Mouse (Mus musculus): ENCODE data around the gene Rad51b. TPM values are rescaled to one million over a fixed set of nuclear protein-coding genes. Genes with fewer than 3 reads are reported as not detected.

Rad51b gene
- total and polyA plus RNA-seq, 3 experiments: 6.5 to 8.6 (median 8.5) TPM

DNA sequence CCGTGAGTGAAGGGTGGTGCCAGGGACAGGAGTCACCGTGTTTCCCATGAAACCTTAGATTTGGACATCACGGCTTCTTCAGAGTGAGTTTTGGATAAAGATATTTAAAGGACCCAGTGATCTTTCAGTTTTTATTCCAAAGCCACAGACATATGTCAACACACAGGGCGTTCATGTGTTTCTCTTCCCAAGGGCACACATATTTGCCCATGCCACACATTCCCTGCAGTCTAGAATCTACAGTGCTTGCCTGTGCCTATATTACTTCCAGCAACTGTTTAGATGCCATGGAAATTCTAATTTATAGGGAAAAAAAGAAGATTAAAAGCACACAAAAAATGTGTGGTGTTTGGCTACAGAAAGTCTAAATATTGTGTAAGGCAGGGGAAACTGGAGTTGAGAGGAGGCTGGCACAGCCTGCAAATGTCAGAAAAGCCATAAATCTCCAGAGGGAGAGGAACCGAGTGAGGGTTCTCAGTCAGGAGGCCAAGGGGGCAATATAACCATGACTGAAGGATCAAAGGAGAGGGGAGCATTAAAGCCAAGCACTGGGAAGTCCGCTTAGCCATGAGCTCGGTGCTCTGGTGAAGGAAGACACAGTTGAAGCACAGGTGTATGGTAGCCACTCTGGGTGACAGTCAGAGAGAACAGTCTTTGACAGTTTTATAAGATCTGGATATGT lies 367.0 kb downstream of the Rad51b start:
- H3K27me3 ChIP-seq (replicated peaks): no peaks in the 10 kb centered on the region
- DNase-seq (ENCODE audit: extremely low read depth): no peak
- TF ChIP-seq MAX (IDR thresholded peaks at IDR 0.05; ENCODE audit: low read length): no peak
- TF ChIP-seq TBP (conservative IDR thresholded peaks at IDR 0.05; ENCODE audit: low read depth, low read length): no peak
- no peak for TF ChIP-seq MXI1 (IDR thresholded peaks at IDR 0.05; ENCODE audit: low read depth, low read length)
- TF ChIP-seq NRF1 (IDR thresholded peaks at IDR 0.05; ENCODE audit: low read depth, low read length): no peak
- TF ChIP-seq ETS1 (conservative IDR thresholded peaks at IDR 0.05; ENCODE audit: low read depth, low read length): no peak
- TF ChIP-seq RCOR1 (conservative IDR thresholded peaks at IDR 0.05; ENCODE audit: low read depth, low read length): no peak
- no peak for TF ChIP-seq MAZ (IDR thresholded peaks at IDR 0.05; ENCODE audit: low read depth, low read length)
- no peak for TF ChIP-seq JUN (IDR thresholded peaks at IDR 0.05; ENCODE audit: insufficient read depth, low read depth, low read length)
- no peak overlapping the region for H3K9ac ChIP-seq (ENCODE audit: insufficient read depth, low read depth)
- dilution Hi-C loops (cut with MboI; ENCODE audit: extremely low pct_ligation_motif_present, extremely low pct_unique_long_range_greater_than_20kb, low sequenced_read_pairs) (no loop called here), in situ Hi-C loops (cut with MboI; ENCODE audit: low pct_ligation_motif_present, low pct_unique_long_range_greater_than_20kb, low sequenced_read_pairs) (no loop called here)
- no peak overlapping the region for H3K27ac ChIP-seq (ENCODE audit: insufficient read depth, low read depth)
- peaks cover 0 to 3% of the 10 kb centered on the region in 2 experiments; a peak in 2 of 4 replicates for H3K4me1 ChIP-seq (ENCODE audit: control insufficient read depth in 1 of 2, insufficient read depth in 2 of 2)
- no peaks in the 10 kb centered on the region for H3K9me3 ChIP-seq (replicated peaks; ENCODE audit: low read length)
- no peaks in the 10 kb centered on the region for H3K36me3 ChIP-seq (replicated peaks in 1 of 2; ENCODE audit: control insufficient read depth in 1 of 2, insufficient read depth in 1 of 2, low read length in 1 of 2)
- H3K4me2 ChIP-seq (ENCODE audit: insufficient read depth, low read depth, poor library complexity, severe bottlenecking): no peak overlapping the region
- H3K4me3 ChIP-seq (replicated peaks in 1 of 3; ENCODE audit: low read depth in 2 of 3, low read length in 2 of 3, poor library complexity in 1 of 3): no peak overlapping the region
- H3K79me2 ChIP-seq (replicated peaks; ENCODE audit: control insufficient read depth, extremely low read depth, insufficient read depth, poor library complexity, severe bottlenecking): no peaks in the 10 kb centered on the region

- no peak for DNase-seq (ENCODE audit: extremely low read depth)
- in situ Hi-C loops (cut with MboI; ENCODE audit: low pct_ligation_motif_present, low pct_unique_long_range_greater_than_20kb, low sequenced_read_pairs) (no loop called here), dilution Hi-C loops (cut with MboI; ENCODE audit: extremely low pct_ligation_motif_present, extremely low pct_unique_long_range_greater_than_20kb, low sequenced_read_pairs) (no loop called here)
Observed at GRCm38 (mm10) chr12:79674846-79675439, 377.9 kb downstream of the Rad51b start.

More at GRCm38 (mm10) chr12:79674846-79675439, 377.9 kb downstream of the Rad51b start:
- Histone ChIP-seq H3K4me2 (ENCODE audit: insufficient read depth, low read depth, poor library complexity, severe bottlenecking) (no peak overlapping the region), H3K27me3 (replicated peaks) (no peaks in the 10 kb centered on the region), H3K36me3 (replicated peaks in 1 of 2; ENCODE audit: control insufficient read depth in 1 of 2, insufficient read depth in 1 of 2, low read length in 1 of 2) (no peaks in the 10 kb centered on the region), H3K9ac (ENCODE audit: insufficient read depth, low read depth) (no peak overlapping the region), H3K27ac (ENCODE audit: insufficient read depth, low read depth) (no peak overlapping the region), H3K4me1 (ENCODE audit: control insufficient read depth in 1 of 2, insufficient read depth in 2 of 2) (peaks cover 0 to under 1% of the 10 kb centered on the region in 2 experiments; a peak in 2 of 4 replicates), H3K79me2 (replicated peaks; ENCODE audit: control insufficient read depth, extremely low read depth, insufficient read depth, poor library complexity, severe bottlenecking) (no peaks in the 10 kb centered on the region), H3K9me3 (replicated peaks; ENCODE audit: low read length) (no peaks in the 10 kb centered on the region), H3K4me3 (replicated peaks in 1 of 3; ENCODE audit: low read depth in 2 of 3, low read length in 2 of 3, poor library complexity in 1 of 3) (no peak overlapping the region)
- no peak for TF ChIP-seq RAD21 (IDR thresholded peaks at IDR 0.05; ENCODE audit: low read depth, low read length)
- TF ChIP-seq MXI1 (IDR thresholded peaks at IDR 0.05; ENCODE audit: low read depth, low read length): no peak
- TF ChIP-seq ZKSCAN1 (IDR thresholded peaks at IDR 0.05; ENCODE audit: borderline replicate concordance, low read depth, low read length): no peak
- TF ChIP-seq MYC (IDR thresholded peaks at IDR 0.05; ENCODE audit: low read depth, low read length): no peak
- no peak for TF ChIP-seq ELF1 (IDR thresholded peaks at IDR 0.05; ENCODE audit: low read depth, low read length)
- no peak for TF ChIP-seq CHD1 (IDR thresholded peaks at IDR 0.05; ENCODE audit: low read depth, low read length)
- no peak for TF ChIP-seq SMC3 (IDR thresholded peaks at IDR 0.05; ENCODE audit: low read depth, low read length)
- TF ChIP-seq E2F4 (IDR thresholded peaks at IDR 0.05; ENCODE audit: insufficient replicate concordance, low read depth, low read length): no peak
- TF ChIP-seq ETS1 (conservative IDR thresholded peaks at IDR 0.05; ENCODE audit: low read depth, low read length): no peak
